Mouse (Mus musculus) gastrocnemius, postnatal 36 days (tissue): Measurements from ENCODE around the gene Ppie. TPM values are rescaled to one million over a fixed set of nuclear protein-coding genes. Genes with fewer than 3 reads are reported as not detected.

Source experiments
- DNase-seq, 2 experiments: peaks; one replicate each; pipeline ENCODE4 v3.0.0; 2022
- intact Hi-C: fragments of 180-260 bp; cut with DNase I; formaldehyde crosslinking; loops from one replicate; pipeline ENCODE4 v1.15.1; 2025
- total RNA-seq, 2 experiments: library from RNA; stranded (reverse); gene quantifications; 2 replicates each; pipeline ENCODE4 v1.2.3; 2021

Gene Ppie
- total RNA-seq, 2 experiments from 2014 or later: 17.5 to 19.2 TPM

GRCm38 (mm10) chr4:123078231-123078630 is 61.5 kb downstream of the Ppie start:
- intact Hi-C loops: no loop called here
- no peak for DNase-seq

Other genes starting within 250 kb of the Ppie start
- gene Mfsd2a, start 178.8 kb downstream of the Ppie start, total RNA-seq: under 1 TPM; 0.13 to 0.39 TPM
- under 1 TPM; 0.41 to 0.52 TPM for gene Mycl, start 144.3 kb downstream of the Ppie start, total RNA-seq
- gene Trit1, start 123.4 kb downstream of the Ppie start, total RNA-seq: 1 to 10 TPM; 7.7 to 7.9 TPM
- not detected for gene Bmp8b, start 34.8 kb downstream of the Ppie start, total RNA-seq
- not detected for gene Oxct2b, start 23.7 kb downstream of the Ppie start, total RNA-seq
- not detected for gene Hpcal4, start 43.3 kb upstream of the Ppie start, total RNA-seq
- 10 to 100 TPM; 33.4 to 44.6 TPM for gene Nt5c1a, start 61.6 kb upstream of the Ppie start, total RNA-seq
- 1 to 10 TPM; 5.7 to 8.4 TPM for gene Heyl, start 93.6 kb upstream of the Ppie start, total RNA-seq
- gene Pabpc4, start 122.4 kb upstream of the Ppie start, total RNA-seq: 100 to 1,000 TPM; 294 to 317 TPM
- gene Oxct2a, start 183.7 kb upstream of the Ppie start, total RNA-seq: under 1 TPM; 0.15 to 0.23 TPM
- 1 to 10 TPM in 1 of 2 experiments, under 1 TPM in 1; 0.38 to 1.6 TPM for gene Bmp8a, start 203.3 kb upstream of the Ppie start, total RNA-seq